Mouse (Mus musculus): ENCODE measurements around the gene Vash1.

Gene Vash1

DNA sequence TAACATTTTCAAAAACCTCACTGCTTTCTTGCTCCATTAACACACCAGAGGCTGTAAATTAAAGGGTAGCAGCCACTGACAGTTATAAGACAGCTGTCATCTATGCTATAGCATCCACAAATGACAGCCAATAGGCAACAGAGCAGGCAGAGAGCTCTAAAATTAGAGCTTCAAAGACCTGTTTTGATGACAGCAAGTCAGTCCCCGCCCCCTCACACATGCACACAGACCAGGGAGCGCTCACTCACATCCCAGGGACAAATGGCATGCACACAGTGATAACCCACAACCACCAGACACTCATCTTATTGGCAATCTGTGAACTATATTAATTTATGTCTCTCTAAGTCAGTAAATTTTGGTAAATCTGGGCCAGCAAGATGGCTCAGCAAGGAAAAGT lies 45.8 kb downstream of the Vash1 start:
- no peak for DNase-seq

DNA sequence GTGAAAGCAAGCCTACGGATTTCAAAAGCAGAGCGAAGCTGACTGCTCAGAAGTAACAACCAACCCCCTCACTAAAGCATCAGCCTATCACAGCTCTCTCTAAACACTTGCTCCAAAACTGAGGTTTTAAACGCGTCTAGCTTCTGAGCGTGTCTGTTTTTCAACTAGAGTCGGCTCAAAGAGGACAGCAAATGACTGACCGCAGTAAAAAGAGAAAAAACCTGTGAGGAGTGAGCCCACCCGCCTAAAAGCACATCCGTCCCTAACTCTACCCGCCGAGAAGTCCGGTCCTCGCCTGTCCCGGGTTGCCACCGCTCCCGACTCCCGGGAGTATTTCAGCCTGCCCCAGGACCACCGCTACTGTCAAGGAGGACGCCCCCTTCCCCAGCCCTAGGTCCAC lies 47.2 kb downstream of the Vash1 start:
- no peak for DNase-seq

DNA sequence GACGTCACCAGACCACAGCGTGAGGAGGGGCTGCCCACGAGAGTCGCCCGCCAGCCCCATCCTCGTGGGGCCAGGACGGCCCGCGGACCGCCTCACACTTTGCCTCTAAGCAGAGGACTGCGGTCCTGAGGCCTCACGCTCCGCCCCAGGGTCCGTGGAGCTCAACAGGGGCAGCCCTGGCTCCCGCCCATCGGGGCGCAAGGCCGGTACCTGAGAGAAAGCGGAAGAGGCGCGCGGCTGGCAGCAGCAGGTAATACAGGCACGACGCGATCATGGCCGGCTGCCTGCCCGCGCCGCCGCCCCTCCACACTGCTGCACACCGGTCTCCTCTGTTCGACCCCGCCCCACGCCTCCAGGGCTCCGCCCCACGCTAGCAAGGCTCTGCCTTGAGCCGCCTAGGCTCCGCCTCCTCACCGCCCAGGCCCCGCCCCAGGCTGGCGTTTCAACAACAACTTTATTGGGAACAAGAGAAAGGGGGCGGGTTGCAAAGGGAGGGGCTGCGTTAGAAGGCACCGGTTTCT lies 47.7 kb downstream of the Vash1 start, which contains the start of gene Angel1:
Gene Angel1, minus strand, starts transcription at position 341 of the 521 bp plus-strand sequence.
- DNase-seq: peak; percentile 97

DNA sequence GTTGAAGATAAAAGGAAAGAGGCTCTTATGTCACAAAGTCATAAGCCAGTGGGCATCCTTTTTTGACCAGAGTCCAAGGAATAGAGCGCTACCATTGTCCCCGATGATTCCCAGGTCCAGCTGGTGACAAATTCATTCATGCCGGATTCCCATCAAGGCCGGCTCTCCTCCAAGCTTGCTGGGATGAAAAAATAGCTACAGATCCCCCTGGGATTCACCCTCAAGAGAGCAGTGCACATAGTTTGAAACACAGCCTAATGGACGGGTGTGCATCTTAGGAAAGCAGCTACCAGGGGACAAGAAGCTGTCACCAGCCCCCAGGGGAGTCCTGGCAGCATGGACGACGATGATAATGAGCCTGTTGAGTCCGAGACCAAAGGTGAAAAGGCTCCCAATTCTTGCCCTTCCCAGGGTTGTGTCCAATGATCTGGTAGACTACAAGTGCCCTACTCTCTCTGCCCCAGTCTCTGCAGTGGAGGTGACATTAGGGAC lies 55.9 kb downstream of the Vash1 start, which contains the start of gene Lrrc74a:
Gene Lrrc74a, plus strand, starts transcription at position 51 of the 492 bp plus-strand sequence.
- no peak for DNase-seq
